Mouse (Mus musculus): ENCODE measurements around the gene Nav1.

DNA sequence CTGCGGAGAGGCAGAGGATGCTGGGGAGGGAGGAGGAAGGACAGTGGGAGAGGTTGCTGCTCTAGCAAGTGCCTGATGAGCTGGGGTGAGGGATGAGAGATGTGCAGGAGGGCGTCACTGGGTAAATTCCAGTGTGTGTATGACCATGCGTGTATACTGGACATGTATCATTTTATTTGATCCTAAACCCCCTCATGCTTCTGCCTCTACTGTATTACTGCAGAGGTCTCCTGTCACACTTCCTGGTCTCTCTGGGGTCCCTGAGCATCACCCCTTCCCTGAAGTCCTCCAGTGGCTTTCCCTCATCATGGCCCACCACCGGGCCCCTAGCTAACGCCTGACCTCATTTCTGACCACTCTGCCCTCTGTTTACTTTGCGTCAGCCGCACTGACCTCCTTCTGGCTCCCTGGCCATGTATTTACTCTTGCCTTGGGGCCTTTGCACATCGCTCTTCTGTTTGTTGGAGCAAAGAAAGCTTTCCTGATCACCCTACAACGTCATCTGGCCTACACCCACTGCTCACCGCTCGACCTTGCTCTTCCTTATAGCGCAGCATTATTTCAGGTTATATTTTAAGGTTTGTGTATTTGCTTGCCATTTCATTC is 91.4 kb downstream of the Nav1 start:
- TF ChIP-seq POLR2A (IDR thresholded peaks at IDR 0.05; ENCODE audit: low read depth, low read length) (no peak), CTCF (IDR thresholded peaks at IDR 0.05; ENCODE audit: extremely low read depth, insufficient read depth, insufficient read length, insufficient replicate concordance) (no peak)
